ENCODE assay signal across 32 mouse cellular contexts in genomic region chr11:75783799-75784198, GRCm38 (mm10). TPM values are rescaled to one million over a fixed set of nuclear protein-coding genes. Genes with fewer than 3 reads are reported as not detected.
"Had no signal": no experiment of that assay in that cellular context is flagged by ENCODE, and none has a peak within 500 bp of the region (broad histone marks: within the 10 kb centered on the region; RNA-seq: fewer than 3 reads in every experiment).

No protein-coding gene starts in this region.

- H3K36me3 ChIP-seq: limb, embryonic 10.5 days; limb, embryonic 12.5 days; limb, embryonic 13.5 days; limb, embryonic 15.5 days; liver, embryonic 12.5 days; liver, embryonic 13.5 days; liver, embryonic 15.5 days; lung, embryonic 15.5 days; midbrain, embryonic 12.5 days; midbrain, embryonic 13.5 days; midbrain, embryonic 15.5 days; neural tube, embryonic 12.5 days had no signal

- H3K4me2 ChIP-seq: limb, embryonic 12.5 days; limb, embryonic 13.5 days; limb, embryonic 15.5 days; liver, embryonic 11.5 days; liver, embryonic 12.5 days; liver, embryonic 13.5 days; liver, embryonic 15.5 days; lung, embryonic 14.5 days; lung, embryonic 15.5 days; midbrain, embryonic 12.5 days; midbrain, embryonic 13.5 days; midbrain, embryonic 15.5 days; neural tube, embryonic 12.5 days had no signal

- H3K9me3 ChIP-seq: limb, embryonic 10.5 days; limb, embryonic 12.5 days; limb, embryonic 13.5 days; limb, embryonic 15.5 days; liver, embryonic 12.5 days; liver, embryonic 13.5 days; liver, embryonic 15.5 days; lung, embryonic 15.5 days; midbrain, embryonic 12.5 days; midbrain, embryonic 13.5 days; midbrain, embryonic 15.5 days; neural tube, embryonic 12.5 days had no signal

- DNase-seq: layer of hippocampus, postnatal 36 days; left cerebral cortex, postnatal 4 days; liver; liver, embryonic 13.5 days; liver, postnatal 0 days; lung, adult 18-20 months; lung, adult 2 months; lung, embryonic 14.5 days; lung, postnatal 10 days; lung, postnatal 14 days; lung, postnatal 36 days; midbrain, embryonic 14.5 days had no signal

- H3K27me3 ChIP-seq: limb, embryonic 12.5 days; limb, embryonic 13.5 days; limb, embryonic 15.5 days; liver, embryonic 13.5 days; lung, embryonic 15.5 days; midbrain, embryonic 15.5 days; neural tube, embryonic 12.5 days had no signal

- H3K27ac ChIP-seq: left cerebral cortex, adult 2 months; limb, embryonic 10.5 days; limb, embryonic 12.5 days; limb, embryonic 13.5 days; limb, embryonic 15.5 days; liver, embryonic 12.5 days; liver, embryonic 13.5 days; liver, embryonic 14.5 days; liver, embryonic 15.5 days; lung, embryonic 15.5 days; macrophage; midbrain, embryonic 12.5 days; midbrain, embryonic 13.5 days; midbrain, embryonic 15.5 days; neural tube, embryonic 12.5 days had no signal

- H3K4me3 ChIP-seq: left cerebral cortex, adult 2 months; limb, embryonic 10.5 days; limb, embryonic 12.5 days; limb, embryonic 13.5 days; limb, embryonic 15.5 days; liver, embryonic 12.5 days; liver, embryonic 13.5 days; liver, embryonic 15.5 days; lung, embryonic 15.5 days; megakaryocyte, embryonic 14.5 days; midbrain, embryonic 12.5 days; midbrain, embryonic 13.5 days; midbrain, embryonic 15.5 days; neural tube, embryonic 12.5 days had no signal

- ATAC-seq: liver, embryonic 12.5 days; liver, postnatal 0 days; lung, postnatal 0 days; midbrain, embryonic 13.5 days; midbrain, embryonic 15.5 days; midbrain, embryonic 16.5 days had no signal

- H3K9ac ChIP-seq: limb, embryonic 12.5 days; limb, embryonic 13.5 days; limb, embryonic 15.5 days; liver, embryonic 12.5 days; liver, embryonic 13.5 days; liver, embryonic 14.5 days; liver, embryonic 15.5 days; liver, postnatal 0 days; lung, embryonic 14.5 days; lung, embryonic 15.5 days; midbrain, embryonic 12.5 days; midbrain, embryonic 13.5 days; midbrain, embryonic 15.5 days; neural tube, embryonic 12.5 days had no signal

- H3K4me1 ChIP-seq: limb, embryonic 10.5 days; limb, embryonic 12.5 days; limb, embryonic 13.5 days; liver, embryonic 12.5 days; liver, embryonic 13.5 days; liver, embryonic 15.5 days; lung, embryonic 15.5 days; midbrain, embryonic 15.5 days had no signal

RNA-seq across cellular contexts. Expression of gene Doc2b, which starts 12.1 kb away (rescaled TPM):
- total RNA-seq: megakaryocyte, adult 5-6 weeks; monocyte, adult 5-6 weeks had no signal
- polyA plus RNA-seq: liver, postnatal 0 days; macrophage had no signal
